Mouse (Mus musculus) embryonic fibroblast, embryonic 13.5 days (primary cell): ENCODE results near the gene Fgr.

ENCODE experiments used
- CTCF ChIP-seq: IDR thresholded peaks from 2 replicates; pipeline ENCODE4 v1.5.1; 2011; ENCODE audit warnings: mild to moderate bottlenecking, control low read depth, low read length, moderate library complexity, borderline replicate concordance; ENCODE audit not compliant: insufficient read depth
- POLR2A ChIP-seq: IDR thresholded peaks from 2 replicates; pipeline ENCODE4 v1.6.1; 2011; ENCODE audit warnings: low read depth, mild to moderate bottlenecking, control low read depth, low read length, moderate library complexity

GRCm38 (mm10) chr4:133050837-133051549 is 77.1 kb downstream of the Fgr start:
- no peak for TF ChIP-seq CTCF
- no peak for TF ChIP-seq POLR2A
